Mouse (Mus musculus): ENCODE measurements at regions not wholly inside any gene's neighbourhood (a gene's known extent, or its start where the extent isn't known, plus 50 kb on each side); places are given as distances from the start of the nearest gene placed in this dataset.

DNA sequence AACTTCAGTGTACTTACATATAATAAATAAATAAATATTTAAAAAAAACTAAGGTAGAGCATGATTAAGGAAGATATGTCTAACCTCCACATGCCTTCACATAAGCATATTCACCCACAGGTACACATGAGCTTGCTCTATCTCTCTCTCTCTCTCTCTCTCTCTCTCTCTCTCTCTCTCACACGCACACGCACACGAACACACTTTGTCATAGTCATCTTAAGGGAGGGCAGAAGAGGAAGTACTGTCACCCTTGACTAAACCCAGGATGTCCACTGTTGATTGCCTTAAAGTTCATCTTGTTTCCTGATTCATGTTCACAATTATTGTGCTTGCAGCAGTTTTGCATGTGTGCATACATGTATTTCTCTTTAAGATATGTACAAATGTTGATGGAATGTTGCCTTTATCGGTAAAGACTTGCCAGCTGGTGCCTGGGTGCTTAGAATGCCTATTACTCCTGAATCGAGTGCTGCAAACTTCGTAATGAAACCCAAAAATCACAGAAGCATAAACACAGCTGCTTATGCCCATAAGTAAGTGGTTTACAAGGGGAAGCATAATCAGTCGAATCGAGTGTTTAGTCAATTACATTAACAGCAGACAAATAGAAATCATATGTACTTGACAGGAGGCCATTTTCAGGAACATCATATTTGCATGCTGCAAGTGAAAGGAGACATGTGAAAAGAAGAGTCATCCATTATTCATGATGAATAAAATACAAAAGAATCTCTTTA, 84.3 kb downstream of the Tmem168 start:
- DNase-seq (ENCODE audit: low spot score in 2 of 2), result no peak

GRCm38 (mm10) chr6:13514126-13514525, 93.8 kb downstream of the Tmem168 start:
- DNase-seq (ENCODE audit: low spot score in 2 of 2), result no peak

DNA sequence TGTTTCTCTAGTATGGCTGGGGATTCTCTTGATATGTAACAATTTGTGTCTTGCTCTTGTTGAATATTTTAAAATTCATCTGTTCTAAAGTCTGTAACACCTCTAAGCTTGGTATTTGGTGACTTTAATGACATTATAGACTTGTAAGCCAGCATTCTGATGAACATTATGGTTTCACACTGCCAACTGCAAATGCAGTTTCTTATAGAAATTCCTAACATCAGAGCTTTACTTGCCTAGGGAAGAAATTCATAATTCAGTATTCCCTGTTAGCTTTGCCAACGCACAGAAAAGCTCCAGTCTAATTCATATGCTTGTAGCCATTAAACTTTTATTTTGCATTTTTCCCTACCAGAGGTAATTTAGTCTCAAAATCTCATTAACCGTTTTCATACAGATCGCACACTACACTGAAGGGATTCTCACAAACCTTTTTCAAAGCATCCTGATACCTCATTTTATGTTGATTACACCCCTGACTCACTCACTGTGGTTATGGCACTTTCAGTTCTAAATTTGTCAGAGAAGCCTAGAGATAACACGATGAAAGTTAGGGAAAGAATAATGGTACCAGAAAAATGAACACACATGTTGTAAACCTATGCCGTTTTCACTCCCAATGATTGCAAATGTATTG, 131.3 kb downstream of the Tmem168 start:
- no peak for DNase-seq (ENCODE audit: low spot score in 2 of 2)

GRCm38 (mm10) chr6:13449160-13449787, 158.6 kb downstream of the Tmem168 start:
- DNase-seq (ENCODE audit: low spot score in 2 of 2), result peak; percentile 4 to 13

GRCm38 (mm10) chr6:13413768-13414167, 189.0 kb upstream of the Vwde start:
- peak; percentile 33 to 39 for DNase-seq (ENCODE audit: low spot score in 2 of 2)

GRCm38 (mm10) chr6:13413092-13413491, 188.3 kb upstream of the Vwde start:
- DNase-seq (ENCODE audit: low spot score in 2 of 2), result no peak

- no peak for DNase-seq (ENCODE audit: low spot score in 2 of 2)
Observed at GRCm38 (mm10) chr6:13384469-13384868, 159.7 kb upstream of the Vwde start.

GRCm38 (mm10) chr6:13383211-13383610, 158.4 kb upstream of the Vwde start:
- DNase-seq (ENCODE audit: low spot score in 2 of 2), result no peak

DNA sequence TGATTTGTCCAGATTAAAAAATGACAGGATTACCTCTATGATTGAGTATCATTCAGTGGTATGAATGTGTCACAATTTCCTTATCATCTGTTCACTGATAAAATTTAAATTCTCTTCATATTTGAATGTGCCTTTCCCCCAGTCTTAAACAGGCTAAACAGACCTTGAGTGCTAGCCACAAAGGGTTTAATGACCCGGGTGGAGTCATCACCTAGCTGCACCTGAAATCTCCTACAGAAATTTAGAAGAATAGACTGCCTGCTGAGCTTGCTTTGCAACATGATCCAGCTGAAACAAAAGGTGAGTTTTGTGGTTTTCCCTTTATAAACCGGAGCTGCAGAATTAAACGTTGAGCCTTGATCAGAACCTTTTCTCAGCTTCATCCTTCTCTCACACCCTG, 156.1 kb upstream of the Vwde start:
- DNase-seq (ENCODE audit: low spot score in 2 of 2), result no peak

DNA sequence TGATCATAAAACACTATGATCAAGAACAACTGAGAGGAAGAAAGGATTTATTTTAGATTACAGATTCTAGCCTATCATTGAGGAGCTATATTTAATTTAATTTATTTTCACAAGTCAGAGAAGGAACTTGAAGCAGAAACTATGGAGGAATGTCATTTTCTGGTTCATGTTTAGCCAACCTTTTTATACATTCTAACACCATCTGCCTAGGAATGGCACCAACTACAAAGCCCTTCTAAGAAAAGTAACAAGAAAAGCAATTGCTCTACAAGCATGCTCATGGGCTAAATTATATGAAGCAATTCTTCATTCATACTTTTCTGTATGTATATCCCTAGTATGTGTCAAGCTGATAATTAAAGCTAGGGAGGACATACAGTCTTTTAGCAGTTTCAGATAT, 155.0 kb upstream of the Vwde start:
- DNase-seq (ENCODE audit: low spot score in 2 of 2), result no peak

GRCm38 (mm10) chr6:13373896-13374295, 149.1 kb upstream of the Vwde start:
- DNase-seq (ENCODE audit: low spot score in 2 of 2), result no peak

- no peak for DNase-seq (ENCODE audit: low spot score in 2 of 2)
Observed at GRCm38 (mm10) chr6:13369709-13370296, 145.0 kb upstream of the Vwde start.

All from right cerebral cortex, adult 2 months (tissue).